Mouse (Mus musculus) ES-E14 (cell line): ENCODE measurements around the gene Srcin1.

Source experiments
- CHD2 ChIP-seq: IDR thresholded peaks from 2 replicates; pipeline ENCODE4 v1.6.1; 2014; ENCODE audit warnings: mild to moderate bottlenecking, low read depth, low read length, inconsistent platforms
- HCFC1 ChIP-seq: IDR thresholded peaks from 2 replicates; pipeline ENCODE4 v1.6.1; 2012; ENCODE audit warnings: low read length, inconsistent platforms, borderline replicate concordance; ENCODE audit not compliant: insufficient read depth

- TF ChIP-seq CHD2 (no peak), HCFC1 (no peak)
These were observed 63.5 kb downstream of the Srcin1 start for GRCm38 (mm10) chr11:97512511-97512910.
